Mouse (Mus musculus) spleen, adult 2 months (tissue): ENCODE results near the gene Ccdc194. TPM values are rescaled to one million over a fixed set of nuclear protein-coding genes. Genes with fewer than 3 reads are reported as not detected.

Experiments used
- DNase-seq, 2 experiments: peaks; one replicate each; pipeline versions ENCODE4 v3.0.0 to v3.0.0-alpha.2; 2012 to 2021; ENCODE audit warnings: low spot score in 2 of 2, low read depth in 1 of 2
- H3K27ac ChIP-seq: fragments of 200-500 bp; 2 replicates; pipeline ENCODE4 v1.5.1; 2012; ENCODE audit warnings: low read length, inconsistent platforms; ENCODE audit not compliant: insufficient read depth
- H3K27me3 ChIP-seq: fragments of 200-500 bp; 2 replicates; pipeline ENCODE4 v1.6.1; 2012; ENCODE audit warnings: mild to moderate bottlenecking, moderate library complexity, low read length, inconsistent platforms; ENCODE audit not compliant: control insufficient read depth, insufficient read depth
- H3K36me3 ChIP-seq: fragments of 200-500 bp; 2 replicates; pipeline ENCODE4 v1.6.1; 2012; ENCODE audit warnings: mild to moderate bottlenecking, low read length, inconsistent platforms; ENCODE audit not compliant: control insufficient read depth, insufficient read depth
- H3K4me1 ChIP-seq: fragments of 200-500 bp; 2 replicates; pipeline ENCODE4 v1.6.1; 2011; ENCODE audit warnings: inconsistent platforms; ENCODE audit not compliant: control insufficient read depth, insufficient read depth, insufficient read length
- H3K4me3 ChIP-seq: fragments of 200-500 bp; 2 replicates; pipeline ENCODE4 v1.5.1; 2011; ENCODE audit warnings: mild to moderate bottlenecking, inconsistent platforms; ENCODE audit not compliant: insufficient read depth, insufficient read length; ENCODE audit errors: extremely low read depth
- CTCF ChIP-seq: fragments of 200-500 bp; IDR thresholded peaks from 2 replicates; pipeline ENCODE4 v1.5.1; 2011; ENCODE audit warnings: mild to moderate bottlenecking, inconsistent platforms; ENCODE audit not compliant: insufficient read depth, insufficient read length, insufficient replicate concordance; ENCODE audit errors: extremely low read depth
- POLR2A ChIP-seq: fragments of 200-500 bp; IDR thresholded peaks from 2 replicates; pipeline ENCODE4 v1.6.1; 2011; ENCODE audit warnings: low read depth, low read length, inconsistent platforms
- WGBS: fragments of 180-500 bp; shearing (Covaris S2); methylation state at CpG from one replicate; pipeline ENCODE4 v1.1.7; 2018; 5-methylcytosine and 5-hydroxymethylcytosine counted together
- polyA plus RNA-seq: library from polyadenylated mRNA; depleted of rRNA; stranded (reverse); fragments of >200 nt; gene quantifications from 2 replicates; pipeline ENCODE4 v1.2.3, GENCODE M21; 2012

The Ccdc194 gene
- polyA plus RNA-seq, 1 experiment: 0.08 TPM

DNA sequence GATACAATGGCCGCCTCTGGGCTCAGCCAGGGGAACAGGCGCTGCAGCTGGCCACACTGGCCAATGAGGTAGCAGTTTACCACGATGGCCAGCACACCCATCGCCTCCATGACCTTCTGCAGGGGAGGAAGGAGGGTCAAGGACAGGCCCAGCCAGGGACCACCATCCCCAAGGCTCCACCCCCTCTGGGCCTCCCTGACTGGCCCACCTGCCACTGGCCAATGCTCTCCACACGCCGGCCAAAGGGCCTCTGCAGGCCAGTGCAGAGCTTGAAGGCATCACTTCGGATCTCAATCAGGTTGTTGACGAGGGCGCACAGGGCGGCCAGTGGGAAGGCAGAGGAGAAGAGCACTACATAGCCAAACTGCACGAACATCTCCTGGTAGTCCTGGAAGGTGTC, 46.6 kb downstream of the Ccdc194 start:
- TF ChIP-seq POLR2A: no peak
- TF ChIP-seq CTCF: no peak
- DNase-seq: no peak
- no peak overlapping the region for H3K4me3 ChIP-seq
- peaks cover 7% of the 10 kb centered on the region for H3K36me3 ChIP-seq
- H3K27me3 ChIP-seq: no peaks in the 10 kb centered on the region
- H3K4me1 ChIP-seq: peaks cover 3% of the 10 kb centered on the region
- 97% methylated on average over 11 of the region's 11 CpGs for WGBS
- no peak overlapping the region for H3K27ac ChIP-seq

DNA sequence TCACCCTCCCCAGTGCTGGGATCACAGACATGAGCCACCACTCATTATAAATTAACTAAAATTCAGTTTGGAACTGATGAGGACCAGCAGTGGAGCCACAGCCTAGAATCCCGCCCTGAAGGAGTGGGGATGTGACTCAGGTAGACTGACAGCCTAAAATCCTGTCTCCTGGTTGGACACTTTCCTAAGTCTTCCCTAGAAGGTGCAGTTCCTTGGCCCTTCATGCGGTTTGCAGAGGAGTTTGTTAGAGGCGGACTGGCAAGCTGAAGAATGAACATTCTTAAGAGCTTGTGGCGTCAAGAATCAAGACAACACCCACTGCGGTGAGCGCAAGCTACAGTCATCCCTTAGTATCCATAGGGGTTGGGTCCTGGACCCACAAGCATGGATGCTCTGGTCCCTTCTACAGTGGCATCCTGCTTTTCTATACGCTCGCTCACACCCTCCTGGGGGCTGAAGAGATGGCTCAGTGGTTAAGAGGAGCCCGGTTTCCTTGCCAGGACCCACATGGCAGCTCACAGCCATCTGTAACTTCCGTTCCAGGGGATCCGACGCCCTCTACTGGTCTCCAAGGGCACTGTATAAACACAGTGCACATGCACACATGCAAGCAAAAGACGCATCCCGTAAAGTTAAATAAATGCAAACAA, 48.2 kb downstream of the Ccdc194 start:
- peaks cover 3% of the 10 kb centered on the region for H3K4me1 ChIP-seq
- no peak overlapping the region for H3K27ac ChIP-seq
- TF ChIP-seq POLR2A (no peak), CTCF (0 out of 2 replicates have a peak, but pooled peaks have one; percentile 4)
- peaks cover 13% of the 10 kb centered on the region for H3K36me3 ChIP-seq
- no peak for DNase-seq
- no peaks in the 10 kb centered on the region for H3K27me3 ChIP-seq
- 56% methylated on average over 14 of the region's 14 CpGs for WGBS
- H3K4me3 ChIP-seq: peak overlapping the region; percentile 76; the same call in 1 of the 2 replicates

DNA sequence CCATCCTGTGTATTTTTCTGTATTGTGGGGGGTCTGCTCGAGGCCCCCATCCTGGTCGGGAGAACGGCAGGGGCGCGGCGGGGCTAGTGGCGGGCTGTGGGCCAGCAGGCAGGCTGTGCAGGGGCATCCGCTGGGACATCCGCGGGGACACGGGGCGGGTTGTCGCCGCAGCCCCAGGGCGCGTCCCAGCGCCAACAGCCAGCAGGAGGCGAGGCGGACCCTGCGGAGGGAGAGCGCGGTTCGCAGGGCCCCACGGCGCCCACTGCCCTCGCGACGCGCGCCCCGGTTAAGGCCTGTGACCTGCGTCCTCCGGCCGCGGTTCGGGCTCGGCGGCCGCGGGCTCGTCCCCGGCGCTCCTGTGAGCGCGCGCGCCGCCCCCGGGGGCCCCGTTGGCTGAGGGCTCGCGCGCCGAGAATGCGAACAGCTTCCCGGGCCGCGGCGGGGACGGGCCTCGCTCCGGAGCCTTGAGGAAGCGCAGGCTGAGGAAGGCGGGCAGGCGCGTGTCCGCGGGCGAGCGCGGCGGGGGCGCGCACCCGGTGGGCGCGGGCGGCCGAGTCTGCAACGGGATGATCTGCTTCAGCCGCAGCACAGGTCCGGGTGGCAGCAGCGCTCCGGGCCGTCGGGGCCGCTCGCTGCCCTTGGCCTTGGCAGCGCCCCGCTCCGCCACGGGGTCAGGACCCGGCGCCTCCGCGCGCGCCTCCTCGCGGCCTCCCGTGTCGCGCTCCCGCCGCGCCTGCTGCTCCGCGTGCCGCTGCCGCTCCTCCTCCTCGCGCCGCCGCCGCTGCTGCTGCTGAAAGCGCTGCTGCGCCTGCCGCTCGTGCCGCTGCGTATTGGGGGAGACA, 49.2 kb downstream of the Ccdc194 start:
- peak overlapping the region; percentile 83 for H3K27ac ChIP-seq
- under 1% methylated on average over 79 of the region's 121 CpGs for WGBS

DNA sequence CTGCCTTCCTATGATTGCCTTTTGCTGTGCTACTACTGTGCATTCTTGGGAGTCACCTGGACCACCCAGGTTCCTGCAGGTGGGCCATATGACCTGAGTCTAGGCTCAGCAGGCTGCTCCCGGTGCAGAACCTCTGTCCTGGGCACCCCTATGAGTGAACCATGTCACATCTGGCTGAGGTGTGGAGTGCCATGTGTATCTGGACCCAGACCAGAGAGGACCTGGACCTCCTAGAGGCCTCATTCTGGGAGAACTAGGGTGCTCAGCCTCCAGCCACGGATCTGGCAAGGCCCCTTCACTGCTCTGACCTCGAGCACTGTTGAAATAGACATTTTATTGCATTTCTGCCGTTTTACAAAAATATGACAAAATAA, 49.8 kb downstream of the Ccdc194 start:
- H3K27ac ChIP-seq: no peak overlapping the region
- TF ChIP-seq CTCF (no peak), POLR2A (no peak)
- no peaks in the 10 kb centered on the region for H3K27me3 ChIP-seq
- H3K36me3 ChIP-seq: peaks cover 17% of the 10 kb centered on the region
- DNase-seq: no peak
- H3K4me3 ChIP-seq: no peak overlapping the region
- H3K4me1 ChIP-seq: peaks cover 3% of the 10 kb centered on the region
- WGBS: 37% methylated on average over 4 of the region's 4 CpGs

More for the DNA sequence above, 49.2 kb downstream of the Ccdc194 start:
- peak in 1 of 2 experiments; percentile 73 for DNase-seq
- Histone ChIP-seq H3K4me3 (peak overlapping the region; percentile 76), H3K4me1 (peaks cover 3% of the 10 kb centered on the region), H3K36me3 (peaks cover 17% of the 10 kb centered on the region), H3K27me3 (no peaks in the 10 kb centered on the region)
- no peak for TF ChIP-seq POLR2A
- TF ChIP-seq CTCF: no peak

DNA sequence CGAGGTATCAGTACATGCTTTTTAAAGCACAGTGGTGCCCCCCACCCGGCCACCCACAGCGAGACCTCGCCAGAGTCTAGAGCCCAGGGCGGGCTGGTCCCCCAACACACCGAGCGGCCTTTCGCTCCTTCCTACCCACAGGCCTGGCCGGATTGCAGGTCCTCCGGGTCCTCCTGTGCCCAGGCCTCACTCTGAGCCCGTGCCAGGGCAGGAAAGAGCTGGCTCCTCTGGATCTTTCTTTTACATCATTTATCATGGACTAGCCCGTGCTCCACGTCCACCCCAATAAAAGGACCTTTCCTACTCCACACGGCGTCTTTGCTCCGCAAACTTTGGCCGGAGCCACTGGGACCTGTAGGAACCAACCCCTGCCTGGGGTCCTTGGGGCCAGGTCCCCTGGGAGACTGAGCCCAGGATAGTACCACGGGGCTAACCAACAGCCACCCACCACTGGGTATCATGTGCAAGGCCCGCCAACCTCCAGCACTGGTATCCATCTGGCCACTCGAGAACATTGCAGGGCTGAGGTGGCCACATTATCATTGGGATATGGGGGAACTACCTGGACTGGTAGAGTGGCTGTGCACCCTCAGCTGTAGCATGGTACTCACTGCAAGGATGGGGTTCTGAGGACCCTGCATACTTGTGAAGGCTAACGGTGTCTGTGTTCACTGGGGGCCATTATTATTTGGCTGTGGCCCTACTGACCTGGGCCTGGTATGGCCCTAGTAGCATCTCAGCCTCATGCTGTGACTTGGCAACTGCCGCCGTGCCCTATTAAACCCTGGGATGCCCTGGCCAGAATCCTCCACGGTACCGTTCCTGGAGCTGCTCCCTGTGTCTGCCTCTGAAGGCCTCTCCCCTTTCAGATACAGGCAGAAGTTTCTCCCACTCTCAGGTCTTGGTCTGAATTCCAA, 50.5 kb downstream of the Ccdc194 start:
- Histone ChIP-seq H3K4me1 (peaks cover 8% of the 10 kb centered on the region), H3K36me3 (peaks cover 17% of the 10 kb centered on the region), H3K27ac (no peak overlapping the region), H3K27me3 (no peaks in the 10 kb centered on the region), H3K4me3 (no peak overlapping the region)
- WGBS: 95% methylated on average over 25 of the region's 25 CpGs
- no peak for DNase-seq
- no peak for TF ChIP-seq POLR2A
- no peak for TF ChIP-seq CTCF

DNA sequence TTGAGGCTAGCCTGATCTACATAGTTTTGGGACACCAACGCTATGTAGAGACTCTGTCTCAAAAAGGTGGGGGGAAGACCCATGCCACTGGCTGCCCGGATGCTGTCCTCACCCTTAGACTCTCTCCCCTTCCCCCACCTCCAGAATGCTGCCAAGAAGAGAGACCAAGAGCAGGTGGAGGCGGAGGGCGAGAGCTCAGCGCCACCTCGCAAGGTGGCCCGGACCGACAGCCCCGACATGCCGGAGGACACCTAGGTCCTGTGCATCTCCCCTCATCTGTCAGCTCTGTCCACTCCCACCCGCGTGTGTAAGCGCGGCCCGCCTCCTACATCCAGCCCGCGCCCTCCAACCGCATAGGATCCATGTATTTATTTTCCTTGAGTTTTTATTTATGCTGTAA, 51.2 kb downstream of the Ccdc194 start:
- H3K27me3 ChIP-seq: no peaks in the 10 kb centered on the region
- peaks cover 17% of the 10 kb centered on the region for H3K36me3 ChIP-seq
- WGBS: 95% methylated on average over 18 of the region's 18 CpGs
- H3K27ac ChIP-seq: no peak overlapping the region
- DNase-seq: no peak
- peaks cover 13% of the 10 kb centered on the region for H3K4me1 ChIP-seq
- TF ChIP-seq CTCF (no peak), POLR2A (no peak)
- H3K4me3 ChIP-seq: no peak overlapping the region
